Mouse (Mus musculus) megakaryocyte, embryonic 14.5 days (primary cell): ENCODE results near the gene Slc44a5.

ENCODE experiments used
- FLI1 ChIP-seq: IDR thresholded peaks from 2 replicates; pipeline ENCODE4 v1.6.1; 2012; ENCODE audit warnings: low read length, inconsistent platforms, mixed read lengths
- GATA1 ChIP-seq: IDR thresholded peaks from 3 replicates; pipeline ENCODE4 v1.6.1; 2012; ENCODE audit warnings: mixed read lengths, low read length, inconsistent platforms, borderline replicate concordance

DNA sequence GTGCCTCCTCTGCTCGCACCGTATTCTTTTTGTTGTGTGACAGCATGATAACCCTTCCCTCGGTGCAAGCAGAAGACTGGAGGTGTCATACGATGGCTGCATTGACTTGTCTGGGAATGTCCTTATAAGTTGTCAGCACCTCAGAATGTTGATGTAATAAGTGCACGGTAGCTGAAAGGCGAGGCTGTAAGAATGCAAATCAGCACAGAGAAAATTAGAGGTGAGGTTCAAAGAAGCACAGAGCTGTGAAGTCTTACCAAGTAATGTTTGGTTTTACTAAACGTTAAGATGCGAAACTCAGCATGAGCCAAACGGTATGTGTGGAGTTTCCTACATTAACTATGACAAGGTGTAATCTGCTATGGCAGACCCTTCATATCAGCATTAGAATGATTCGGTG is 102.5 kb downstream of the Slc44a5 start:
- no peak for TF ChIP-seq GATA1
- TF ChIP-seq FLI1, result no peak
